Mouse (Mus musculus) myocyte (in vitro differentiated cells): ENCODE results near the gene Srp72. TPM values are rescaled to one million over a fixed set of nuclear protein-coding genes. Genes with fewer than 3 reads are reported as not detected.

Experiments used
- H3K27me3 ChIP-seq: one replicate; pipeline ENCODE4 v1.6.1; 2011; ENCODE audit not compliant: control insufficient read depth, insufficient read depth, insufficient read length
- H3K36me3 ChIP-seq: one replicate; pipeline ENCODE4 v1.6.1; 2011; ENCODE audit not compliant: control insufficient read depth, insufficient read depth
- H3K4me2 ChIP-seq: one replicate; pipeline ENCODE4 v1.6.1; 2011; ENCODE audit warnings: low read depth, control low read depth
- H3K4me3 ChIP-seq: one replicate; pipeline ENCODE4 v1.5.1; 2011; ENCODE audit warnings: mild to moderate bottlenecking, control low read depth, moderate library complexity
- H3K79me2 ChIP-seq: one replicate; pipeline ENCODE4 v1.6.1; 2011; ENCODE audit not compliant: control insufficient read depth, insufficient read depth
- H3ac ChIP-seq: one replicate; pipeline ENCODE4 v1.6.1; 2011; ENCODE audit not compliant: control insufficient read depth, insufficient read length
- CEBPB ChIP-seq: IDR thresholded peaks from 2 replicates; pipeline ENCODE4 v1.6.1; 2011; ENCODE audit warnings: mild to moderate bottlenecking, moderate library complexity; ENCODE audit not compliant: poor library complexity, insufficient read depth, severe bottlenecking
- E2F4 ChIP-seq: IDR thresholded peaks from one replicate; pipeline ENCODE4 v1.6.1; 2011; ENCODE audit warnings: mild to moderate bottlenecking, control low read depth, moderate library complexity; ENCODE audit not compliant: insufficient read depth
- MAX ChIP-seq: IDR thresholded peaks from one replicate; pipeline ENCODE4 v1.6.1; 2011; ENCODE audit warnings: low read depth, mild to moderate bottlenecking, control low read depth
- MYOD1 ChIP-seq, 3 experiments: IDR thresholded peaks; one replicate each; pipeline ENCODE4 v1.6.1; 2011; ENCODE audit warnings: control low read depth in 2 of 3, low read depth in 2 of 3, mild to moderate bottlenecking in 2 of 3, moderate library complexity in 1 of 3; ENCODE audit not compliant: insufficient read length in 2 of 3, control insufficient read depth in 1 of 3
- MYOG ChIP-seq, 3 experiments: IDR thresholded peaks; one replicate each; pipeline ENCODE4 v1.6.1; 2011; ENCODE audit warnings: control low read depth in 2 of 3, low read depth in 2 of 3, mild to moderate bottlenecking in 2 of 3; ENCODE audit not compliant: insufficient read length in 2 of 3, control insufficient read depth in 1 of 3, insufficient read depth in 1 of 3
- POLR2A ChIP-seq: IDR thresholded peaks from one replicate; pipeline ENCODE4 v1.6.1; 2011; ENCODE audit warnings: low read depth, mild to moderate bottlenecking, control low read depth, moderate library complexity; ENCODE audit not compliant: insufficient read length
- POLR2AphosphoS2 ChIP-seq: IDR thresholded peaks from one replicate; pipeline ENCODE4 v1.6.1; 2011; ENCODE audit warnings: low read depth, control low read depth; ENCODE audit not compliant: insufficient read length
- REST ChIP-seq: IDR thresholded peaks from one replicate; pipeline ENCODE4 v1.6.1; 2011; ENCODE audit warnings: mild to moderate bottlenecking, control low read depth, moderate library complexity; ENCODE audit not compliant: insufficient read depth, insufficient read length
- SRF ChIP-seq: IDR thresholded peaks from one replicate; pipeline ENCODE4 v1.6.1; 2011; ENCODE audit warnings: low read depth; ENCODE audit not compliant: control insufficient read depth, insufficient read length
- TCF12 ChIP-seq: IDR thresholded peaks from one replicate; pipeline ENCODE4 v1.6.1; 2011; ENCODE audit warnings: mild to moderate bottlenecking, control low read depth; ENCODE audit not compliant: poor library complexity, insufficient read depth, severe bottlenecking
- TCF3 ChIP-seq: IDR thresholded peaks from one replicate; pipeline ENCODE4 v1.6.1; 2011; ENCODE audit warnings: low read depth, control low read depth; ENCODE audit not compliant: insufficient read length
- USF1 ChIP-seq: IDR thresholded peaks from one replicate; pipeline ENCODE4 v1.6.1; 2011; ENCODE audit warnings: low read depth, mild to moderate bottlenecking, control low read depth, moderate library complexity
- polyA plus RNA-seq: library from polyadenylated mRNA; unstranded; fragments of >200 nt; fragmentation: generic; extraction: Trizol; gene quantifications from one replicate; pipeline ENCODE4 v1.2.1, GENCODE M21; 2012; ENCODE audit warnings: missing spikeins

Srp72 gene
- polyA plus RNA-seq, 1 experiment = 54.2 TPM

DNA sequence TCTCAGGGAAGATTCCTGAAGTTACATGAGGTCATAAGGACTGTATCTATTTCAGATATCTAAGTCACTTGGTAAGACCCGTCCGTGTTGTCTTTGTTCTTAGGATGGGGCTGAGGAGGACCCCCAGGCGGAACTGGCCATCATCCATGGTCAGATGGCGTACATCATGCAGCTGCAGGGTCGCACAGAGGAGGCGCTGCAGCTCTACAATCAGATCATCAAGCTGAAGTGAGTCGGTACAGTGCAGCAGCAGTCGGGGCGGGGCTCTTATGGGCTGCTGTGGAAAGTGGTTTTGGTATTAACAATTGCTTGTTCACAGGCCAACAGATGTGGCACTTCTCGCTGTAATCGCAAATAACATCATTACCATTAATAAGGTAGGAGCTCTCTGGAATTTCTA lies 9.5 kb downstream of the Srp72 start:
- Histone ChIP-seq H3ac (no peak overlapping the region), H3K79me2 (no peaks in the 10 kb centered on the region), H3K27me3 (no peaks in the 10 kb centered on the region), H3K4me3 (no peak overlapping the region), H3K4me2 (no peak overlapping the region), H3K36me3 (peaks cover 36% of the 10 kb centered on the region)
- TF ChIP-seq TCF3 (no peak), REST (no peak), POLR2A (no peak), TCF12 (no peak), USF1 (no peak), SRF (no peak), MYOD1 (IDR thresholded peaks at IDR 0.05; ENCODE audit: control insufficient read depth in 1 of 3, insufficient read length in 2 of 3, low read depth in 2 of 3) (no peak), CEBPB (no peak), MYOG (IDR thresholded peaks at IDR 0.05; ENCODE audit: control insufficient read depth in 1 of 3, insufficient read depth in 1 of 3, insufficient read length in 2 of 3, low read depth in 2 of 3) (no peak), MAX (no peak), E2F4 (no peak), POLR2AphosphoS2 (no peak)

DNA sequence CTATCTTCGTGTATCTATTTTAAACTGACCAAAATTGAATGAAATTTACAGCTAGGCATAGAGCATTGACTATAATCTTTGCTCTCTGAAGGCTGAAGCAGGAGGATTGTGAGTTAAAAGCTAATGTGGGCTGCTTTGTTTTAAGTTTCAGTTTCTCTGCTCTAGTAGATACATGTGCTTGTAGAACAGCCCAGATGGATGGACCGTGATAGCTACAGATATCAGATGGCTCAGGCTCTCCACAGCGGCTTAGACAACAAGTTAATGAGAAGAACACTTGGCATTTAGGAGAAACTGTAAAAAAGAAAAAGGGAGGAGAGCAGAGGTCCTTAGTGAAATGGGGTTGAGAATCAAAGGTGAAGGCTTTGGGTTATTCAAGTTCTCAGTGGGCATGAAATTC lies 16.3 kb downstream of the Srp72 start:
- no peak for TF ChIP-seq SRF
- TF ChIP-seq REST = no peak
- no peak for TF ChIP-seq CEBPB
- TF ChIP-seq POLR2A = no peak
- no peak for TF ChIP-seq MYOG (IDR thresholded peaks at IDR 0.05; ENCODE audit: control insufficient read depth in 1 of 3, insufficient read depth in 1 of 3, insufficient read length in 2 of 3, low read depth in 2 of 3)
- no peak for TF ChIP-seq MAX
- no peak for TF ChIP-seq POLR2AphosphoS2
- no peak for TF ChIP-seq TCF3
- no peak for TF ChIP-seq TCF12
- TF ChIP-seq E2F4 = no peak
- no peak for TF ChIP-seq MYOD1 (IDR thresholded peaks at IDR 0.05; ENCODE audit: control insufficient read depth in 1 of 3, insufficient read length in 2 of 3, low read depth in 2 of 3)
- TF ChIP-seq USF1 = no peak
- H3K79me2 ChIP-seq = no peaks in the 10 kb centered on the region

DNA sequence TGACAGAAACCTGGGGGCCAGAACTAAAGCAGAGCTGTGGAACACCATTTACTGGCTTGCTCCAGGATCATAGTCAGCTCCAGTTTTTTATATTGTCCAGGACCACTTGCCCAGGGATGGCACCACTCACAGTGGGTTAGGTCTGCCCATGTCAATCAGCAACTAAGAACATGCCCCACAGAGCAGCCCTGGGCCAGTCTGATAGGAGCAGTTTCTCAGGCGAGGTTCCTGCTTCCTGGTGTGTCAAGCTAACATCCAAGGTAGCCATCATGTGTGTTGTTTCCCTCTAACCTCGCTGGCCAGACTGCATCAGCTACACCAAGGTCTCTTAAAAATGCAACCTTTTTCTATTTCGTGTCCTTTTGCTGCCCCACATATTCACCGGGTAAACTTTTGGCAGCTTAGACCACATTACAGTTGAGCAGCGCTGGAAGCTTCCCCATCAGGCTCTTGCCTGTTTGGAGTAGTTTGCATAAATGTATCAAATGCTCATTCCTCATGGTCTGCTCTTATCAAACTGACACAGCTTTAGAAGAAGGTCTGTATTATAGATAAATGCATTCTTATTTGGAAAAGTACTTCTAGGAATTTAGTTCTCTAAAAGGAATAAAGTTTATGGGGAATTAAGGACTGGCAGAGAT lies 18.8 kb downstream of the Srp72 start:
- Histone ChIP-seq H3K79me2 (no peaks in the 10 kb centered on the region), H3K4me3 (no peak overlapping the region), H3ac (no peak overlapping the region), H3K27me3 (no peaks in the 10 kb centered on the region), H3K4me2 (no peak overlapping the region), H3K36me3 (peaks cover 63% of the 10 kb centered on the region)
- TF ChIP-seq E2F4 (no peak), MYOG (IDR thresholded peaks at IDR 0.05; ENCODE audit: control insufficient read depth in 1 of 3, insufficient read depth in 1 of 3, insufficient read length in 2 of 3, low read depth in 2 of 3) (no peak), TCF3 (no peak), SRF (no peak), TCF12 (no peak), MYOD1 (IDR thresholded peaks at IDR 0.05; ENCODE audit: control insufficient read depth in 1 of 3, insufficient read length in 2 of 3, low read depth in 2 of 3) (no peak), POLR2AphosphoS2 (no peak), REST (no peak), POLR2A (no peak), USF1 (no peak)

More for the DNA sequence above, 16.3 kb downstream of the Srp72 start:
- Histone ChIP-seq H3K4me3 (no peak overlapping the region), H3ac (no peak overlapping the region), H3K4me2 (no peak overlapping the region), H3K27me3 (no peaks in the 10 kb centered on the region), H3K36me3 (peaks cover 46% of the 10 kb centered on the region)

DNA sequence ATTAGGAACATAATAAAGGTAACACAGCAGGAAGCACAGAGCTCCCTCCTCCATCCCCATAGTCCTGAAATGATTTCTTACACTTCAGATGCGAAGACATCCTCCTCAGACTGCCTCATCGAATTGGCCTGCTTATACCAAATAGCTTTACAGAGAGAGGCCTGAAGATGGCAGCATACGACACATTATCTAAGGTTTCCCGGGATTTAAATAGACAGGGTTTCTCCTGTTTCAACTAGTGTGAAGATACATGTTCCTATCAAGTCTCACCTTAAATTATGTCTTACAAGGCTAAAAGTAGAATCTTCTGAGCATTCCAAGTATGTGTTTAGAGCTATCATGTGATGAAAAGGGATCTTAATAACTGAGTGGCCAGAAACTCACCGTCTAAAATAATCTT lies 23.9 kb downstream of the Srp72 start:
- Histone ChIP-seq H3K4me2 (no peak overlapping the region), H3K27me3 (no peaks in the 10 kb centered on the region), H3K36me3 (peaks cover 61% of the 10 kb centered on the region), H3K4me3 (no peak overlapping the region), H3ac (no peak overlapping the region), H3K79me2 (no peaks in the 10 kb centered on the region)
- no peak for TF ChIP-seq MYOG (IDR thresholded peaks at IDR 0.05; ENCODE audit: control insufficient read depth in 1 of 3, insufficient read depth in 1 of 3, insufficient read length in 2 of 3, low read depth in 2 of 3)
- TF ChIP-seq MYOD1 (IDR thresholded peaks at IDR 0.05; ENCODE audit: control insufficient read depth in 1 of 3, insufficient read length in 2 of 3, low read depth in 2 of 3) = no peak
- no peak for TF ChIP-seq POLR2A
- no peak for TF ChIP-seq POLR2AphosphoS2
- TF ChIP-seq TCF3 = no peak

DNA sequence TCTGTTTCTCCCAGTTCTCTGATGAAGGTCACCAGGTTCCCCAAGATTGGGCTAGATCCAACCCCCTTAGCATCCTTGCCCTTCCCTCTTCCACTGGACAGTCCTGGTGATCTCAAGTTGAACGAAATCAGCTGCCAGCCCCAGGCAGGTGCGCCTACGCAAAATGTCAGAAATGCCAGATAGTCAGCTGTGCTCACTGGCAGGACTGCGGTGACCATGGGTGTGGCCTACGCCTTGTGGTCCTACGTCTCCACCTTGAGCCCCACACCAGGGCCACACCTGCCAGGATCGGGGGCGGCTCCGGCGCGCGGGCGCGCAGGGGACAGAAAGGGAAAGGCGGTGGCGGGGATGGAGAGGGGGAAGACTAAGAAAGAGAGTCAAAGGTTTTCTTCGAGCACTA lies 26.7 kb downstream of the Srp72 start:
- H3K36me3 ChIP-seq = peaks cover 40% of the 10 kb centered on the region
- TF ChIP-seq TCF12 (no peak), POLR2AphosphoS2 (peak; percentile 29)
- no peaks in the 10 kb centered on the region for H3K27me3 ChIP-seq
- no peak overlapping the region for H3K4me2 ChIP-seq
- H3ac ChIP-seq = no peak overlapping the region
- no peak overlapping the region for H3K4me3 ChIP-seq
- no peaks in the 10 kb centered on the region for H3K79me2 ChIP-seq
